Mouse (Mus musculus): Measurements from ENCODE around the gene Olfr1161. TPM values are rescaled to one million over a fixed set of nuclear protein-coding genes. Genes with fewer than 3 reads are reported as not detected.

Olfr1161 gene
- polyA plus RNA-seq, 1 experiment from 2014 or later: not detected

Other genes with a start within 250 kb of the Olfr1161 start
- gene Olfr152, start 243.3 kb upstream of the Olfr1161 start, polyA plus RNA-seq (2014; fragmentation: Nextera tagmentation; extraction: Ambion mirVana): not detected in 2 replicates
- not detected in 2 replicates for gene Olfr1143, start 222.2 kb upstream of the Olfr1161 start, polyA plus RNA-seq (2014; fragmentation: Nextera tagmentation; extraction: Ambion mirVana)
- gene Olfr1145, start 213.0 kb upstream of the Olfr1161 start, polyA plus RNA-seq (2014; fragmentation: Nextera tagmentation; extraction: Ambion mirVana): not detected in 2 replicates
- not detected in 2 replicates for gene Olfr1148, start 192.2 kb upstream of the Olfr1161 start, polyA plus RNA-seq (2014; fragmentation: Nextera tagmentation; extraction: Ambion mirVana)
- not detected in 2 replicates for gene Olfr1150-ps1, start 178.8 kb upstream of the Olfr1161 start, polyA plus RNA-seq (2014; fragmentation: Nextera tagmentation; extraction: Ambion mirVana)
- gene Olfr1151, start 166.9 kb upstream of the Olfr1161 start, polyA plus RNA-seq (2014; fragmentation: Nextera tagmentation; extraction: Ambion mirVana): not detected in 2 replicates
- not detected in 2 replicates for gene Olfr1152, start 156.3 kb upstream of the Olfr1161 start, polyA plus RNA-seq (2014; fragmentation: Nextera tagmentation; extraction: Ambion mirVana)
- gene Olfr1153, start 127.8 kb upstream of the Olfr1161 start, polyA plus RNA-seq (2014; fragmentation: Nextera tagmentation; extraction: Ambion mirVana): not detected in 2 replicates
- gene Olfr1154, start 117.6 kb upstream of the Olfr1161 start, polyA plus RNA-seq (2014; fragmentation: Nextera tagmentation; extraction: Ambion mirVana): not detected in 2 replicates
- gene Olfr1155, start 77.6 kb upstream of the Olfr1161 start, polyA plus RNA-seq (2014; fragmentation: Nextera tagmentation; extraction: Ambion mirVana): not detected in 2 replicates
- gene Olfr1156, start 69.7 kb upstream of the Olfr1161 start, polyA plus RNA-seq (2014; fragmentation: Nextera tagmentation; extraction: Ambion mirVana): not detected in 2 replicates
- gene Olfr1157, start 54.5 kb upstream of the Olfr1161 start, polyA plus RNA-seq (2014; fragmentation: Nextera tagmentation; extraction: Ambion mirVana): not detected in 2 replicates
- not detected in 2 replicates for gene Olfr74, start 48.1 kb upstream of the Olfr1161 start, polyA plus RNA-seq (2014; fragmentation: Nextera tagmentation; extraction: Ambion mirVana)
- gene Olfr1158, start 32.7 kb upstream of the Olfr1161 start, polyA plus RNA-seq (2014; fragmentation: Nextera tagmentation; extraction: Ambion mirVana): not detected in 2 replicates
- gene Olfr1160, start 14.5 kb upstream of the Olfr1161 start, polyA plus RNA-seq (2014; fragmentation: Nextera tagmentation; extraction: Ambion mirVana): not detected in 2 replicates
- gene Olfr73, start 14.9 kb downstream of the Olfr1161 start, polyA plus RNA-seq (2014; fragmentation: Nextera tagmentation; extraction: Ambion mirVana): not detected in 2 replicates
- not detected in 2 replicates for gene Olfr1162, start 28.4 kb downstream of the Olfr1161 start, polyA plus RNA-seq (2014; fragmentation: Nextera tagmentation; extraction: Ambion mirVana)
- gene Olfr1163, start 49.1 kb downstream of the Olfr1161 start, polyA plus RNA-seq (2014; fragmentation: Nextera tagmentation; extraction: Ambion mirVana): not detected in 2 replicates
- not detected in 2 replicates for gene Olfr1164, start 71.2 kb downstream of the Olfr1161 start, polyA plus RNA-seq (2014; fragmentation: Nextera tagmentation; extraction: Ambion mirVana)
- gene Olfr1166, start 105.5 kb downstream of the Olfr1161 start, polyA plus RNA-seq (2014; fragmentation: Nextera tagmentation; extraction: Ambion mirVana): not detected in 2 replicates
- not detected in 2 replicates for gene Olfr1167, start 132.4 kb downstream of the Olfr1161 start, polyA plus RNA-seq (2014; fragmentation: Nextera tagmentation; extraction: Ambion mirVana)
- gene Olfr1168, start 159.1 kb downstream of the Olfr1161 start, polyA plus RNA-seq (2014; fragmentation: Nextera tagmentation; extraction: Ambion mirVana): not detected in 2 replicates
- not detected in 2 replicates for gene Olfr1170, start 205.6 kb downstream of the Olfr1161 start, polyA plus RNA-seq (2014; fragmentation: Nextera tagmentation; extraction: Ambion mirVana)